Mouse (Mus musculus) left cerebral cortex, adult 11 months (tissue): ENCODE results near the gene Dlx3.

Experiments used
- DNase-seq: peaks from one replicate; pipeline ENCODE4 v3.0.0; 2022; ENCODE audit warnings: low spot score

The Dlx3 gene

GRCm38 (mm10) chr11:95157356-95157755 lies 37.4 kb downstream of the Dlx3 start:
- no peak for DNase-seq

GRCm38 (mm10) chr11:95157872-95158271 lies 38.0 kb downstream of the Dlx3 start:
- no peak for DNase-seq

GRCm38 (mm10) chr11:95159763-95160371 lies 39.9 kb downstream of the Dlx3 start:
- no peak for DNase-seq

GRCm38 (mm10) chr11:95160693-95161092 lies 40.8 kb downstream of the Dlx3 start:
- DNase-seq, result no peak

GRCm38 (mm10) chr11:95161708-95162107 lies 41.8 kb downstream of the Dlx3 start:
- no peak for DNase-seq

- DNase-seq, result no peak
Measured at GRCm38 (mm10) chr11:95165857-95166256, 45.9 kb downstream of the Dlx3 start.
